Mouse (Mus musculus) liver, embryonic 16.5 days (tissue): Measurements from ENCODE around the gene Negr1. TPM values are rescaled to one million over a fixed set of nuclear protein-coding genes. Genes with fewer than 3 reads are reported as not detected.

Source experiments
- ATAC-seq: fragments of 200-750 bp; cut with Nextera tagmentation; 2 replicates; pipeline ENCODE4 v1.8.0; 2017; ENCODE audit warnings: low read depth, mild to moderate bottlenecking, moderate number of reproducible peaks, moderate library complexity
- H3K27ac ChIP-seq: fragments of 300-500 bp; sonication (generic); 2 replicates; pipeline ENCODE4 v1.5.1; 2014; ENCODE audit warnings: mild to moderate bottlenecking, low read length
- H3K27me3 ChIP-seq: fragments of 300-500 bp; sonication (generic); 2 replicates; pipeline ENCODE4 v1.6.1; 2014; ENCODE audit warnings: low read depth, low read length, mixed read lengths; ENCODE audit not compliant: control insufficient read depth, insufficient read depth
- H3K36me3 ChIP-seq: fragments of 300-500 bp; sonication (generic); 2 replicates; pipeline ENCODE4 v1.6.1; 2014; ENCODE audit warnings: mild to moderate bottlenecking; ENCODE audit not compliant: control insufficient read depth, insufficient read depth
- H3K4me1 ChIP-seq: fragments of 300-500 bp; sonication (generic); 2 replicates; pipeline ENCODE4 v1.6.1; 2014; ENCODE audit warnings: low read depth, low read length, mixed read lengths; ENCODE audit not compliant: control insufficient read depth
- H3K4me2 ChIP-seq: fragments of 300-500 bp; sonication (generic); 2 replicates; pipeline ENCODE4 v1.6.1; 2014; ENCODE audit warnings: low read depth, low read length, mixed read lengths
- H3K4me3 ChIP-seq: fragments of 300-500 bp; sonication (generic); 2 replicates; pipeline ENCODE4 v1.5.1; 2014; ENCODE audit warnings: low read depth, mild to moderate bottlenecking, low read length
- H3K9ac ChIP-seq: fragments of 300-500 bp; sonication (generic); 2 replicates; pipeline ENCODE4 v1.6.1; 2014; ENCODE audit warnings: low read depth, low read length
- H3K9me3 ChIP-seq: fragments of 300-500 bp; sonication (generic); replicated peaks from 2 replicates; pipeline ENCODE4 v1.6.1; 2016; ENCODE audit warnings: low read length; ENCODE audit not compliant: control insufficient read depth
- WGBS: fragments of 180-500 bp; shearing (Covaris S2); extraction: QIAGEN DNeasy Blood & Tissue Kit; methylation state at CpG from one replicate; pipeline ENCODE4 v1.1.7; 2014; ENCODE audit not compliant: insufficient replicate concordance; 5-methylcytosine and 5-hydroxymethylcytosine counted together
- polyA plus RNA-seq: library from polyadenylated mRNA; unstranded; fragments of >200 nt; fragmentation: Nextera tagmentation; extraction: Ambion mirVana; gene quantifications from 2 replicates; pipeline ENCODE4 v1.2.1, GENCODE M21; 2015

The Negr1 gene
- polyA plus RNA-seq, 1 experiment from 2014 or later: 0.04 TPM

DNA sequence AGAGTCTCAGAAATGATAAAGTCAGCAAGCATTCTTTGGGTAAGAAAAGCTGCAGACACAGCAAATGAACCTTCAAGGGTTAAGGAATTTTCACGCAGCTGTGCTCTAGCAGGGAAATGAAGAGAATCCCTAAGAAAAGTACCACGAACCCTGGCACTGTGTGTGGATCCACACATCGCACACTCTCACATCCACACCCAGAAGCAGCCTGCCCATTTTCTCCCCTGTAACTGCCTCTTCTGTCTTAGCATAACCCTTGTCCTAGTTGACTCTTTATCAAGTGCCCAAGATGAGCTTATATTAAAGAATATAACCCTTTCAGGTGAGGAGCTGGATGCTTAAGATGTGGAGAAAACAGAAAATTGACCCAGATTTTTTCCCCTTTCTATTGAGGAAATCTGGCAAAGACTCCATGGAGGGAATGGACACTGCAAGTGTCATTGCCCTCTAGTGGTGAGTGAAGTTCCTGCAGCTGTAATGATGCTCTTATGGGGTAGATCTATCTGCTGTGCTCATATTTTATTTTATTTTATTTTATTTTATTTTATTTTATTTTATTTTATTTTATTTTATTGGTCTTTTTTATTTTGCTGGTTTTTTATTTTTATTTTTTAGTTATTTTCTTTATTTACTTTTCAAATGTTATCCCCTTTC is 82.2 kb downstream of the Negr1 start:
- no peak for ATAC-seq
- Histone ChIP-seq H3K27ac (no peak overlapping the region), H3K4me3 (no peak overlapping the region), H3K27me3 (no peaks in the 10 kb centered on the region), H3K9ac (no peak overlapping the region), H3K9me3 (no peaks in the 10 kb centered on the region), H3K36me3 (no peaks in the 10 kb centered on the region), H3K4me1 (no peaks in the 10 kb centered on the region), H3K4me2 (no peak overlapping the region)
- WGBS: 63% methylated on average over 3 of the region's 3 CpGs

DNA sequence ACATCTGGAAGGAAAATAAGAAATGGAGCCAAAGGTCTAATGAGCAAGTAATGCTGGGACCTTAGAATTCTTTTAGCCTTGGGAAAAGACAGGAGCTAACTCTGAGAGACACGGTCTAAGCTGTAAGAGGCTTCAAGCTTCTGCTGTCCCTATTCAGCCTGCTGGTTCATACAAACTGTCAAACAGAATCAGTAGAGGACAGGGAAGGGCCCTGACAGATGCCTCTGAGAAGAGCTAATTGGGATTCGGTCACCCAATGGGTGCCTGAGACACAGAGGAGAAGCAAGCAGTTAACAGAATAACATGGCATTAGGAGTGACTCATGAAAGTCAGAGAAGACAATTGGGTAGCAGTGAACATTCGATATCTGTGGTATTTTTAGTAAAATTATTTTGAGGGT is 86.8 kb downstream of the Negr1 start:
- 55% methylated on average over 3 of the region's 3 CpGs for WGBS
- no peaks in the 10 kb centered on the region for H3K36me3 ChIP-seq
- H3K4me3 ChIP-seq: no peak overlapping the region
- no peaks in the 10 kb centered on the region for H3K4me1 ChIP-seq
- H3K27me3 ChIP-seq: no peaks in the 10 kb centered on the region
- H3K4me2 ChIP-seq: no peak overlapping the region
- no peaks in the 10 kb centered on the region for H3K9me3 ChIP-seq
- no peak for ATAC-seq
- H3K9ac ChIP-seq: no peak overlapping the region
- no peak overlapping the region for H3K27ac ChIP-seq

DNA sequence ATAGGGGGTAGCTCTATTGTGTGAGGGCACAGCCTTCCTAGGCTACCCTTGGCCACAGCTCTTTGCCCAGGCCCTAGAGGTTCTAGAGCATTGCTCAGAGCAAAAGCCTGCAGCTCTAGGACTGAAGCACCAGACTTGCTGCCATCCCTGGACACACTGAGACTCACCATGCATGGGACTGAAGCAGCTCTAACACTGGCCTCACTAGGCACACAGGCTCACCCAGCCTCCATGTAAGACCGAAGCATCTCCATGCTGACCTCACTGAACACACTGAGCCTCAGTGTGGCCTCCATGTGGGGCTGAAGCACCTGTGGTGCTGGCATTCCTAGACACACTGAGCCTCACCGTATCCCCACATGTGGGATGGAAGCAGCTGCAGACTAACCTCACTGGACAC is 101.0 kb downstream of the Negr1 start:
- Histone ChIP-seq H3K4me1 (no peaks in the 10 kb centered on the region), H3K9ac (no peak overlapping the region), H3K9me3 (no peaks in the 10 kb centered on the region), H3K27ac (no peak overlapping the region), H3K36me3 (no peaks in the 10 kb centered on the region), H3K27me3 (no peaks in the 10 kb centered on the region), H3K4me2 (no peak overlapping the region), H3K4me3 (no peak overlapping the region)
- WGBS: 74% methylated on average over 2 of the region's 2 CpGs
- ATAC-seq: no peak

DNA sequence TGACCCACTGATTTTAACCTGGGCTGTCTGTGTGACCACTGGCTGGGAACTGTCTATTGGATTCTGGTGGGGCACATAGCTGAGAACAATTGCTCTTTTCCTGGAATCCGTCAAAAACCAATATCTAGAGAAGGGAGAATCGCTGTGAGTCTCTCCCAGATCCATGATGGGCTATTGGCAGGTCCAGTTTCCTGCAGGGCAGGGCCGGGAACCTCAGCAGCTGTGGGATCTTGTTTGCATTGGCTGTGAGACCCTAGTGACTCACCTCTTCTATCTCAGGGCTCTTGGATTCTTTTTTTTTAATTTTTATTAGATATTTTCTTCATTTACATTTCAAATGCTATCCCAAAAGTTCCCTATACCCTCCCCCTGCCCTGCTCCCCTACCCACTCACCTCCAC is 111.0 kb downstream of the Negr1 start:
- H3K36me3 ChIP-seq: no peaks in the 10 kb centered on the region
- no peaks in the 10 kb centered on the region for H3K27me3 ChIP-seq
- no peak overlapping the region for H3K4me3 ChIP-seq
- no peak for ATAC-seq
- H3K27ac ChIP-seq: no peak overlapping the region
- 39% methylated on average over 3 of the region's 3 CpGs for WGBS
- no peaks in the 10 kb centered on the region for H3K9me3 ChIP-seq
- no peak overlapping the region for H3K9ac ChIP-seq
- no peak overlapping the region for H3K4me2 ChIP-seq
- no peaks in the 10 kb centered on the region for H3K4me1 ChIP-seq

DNA sequence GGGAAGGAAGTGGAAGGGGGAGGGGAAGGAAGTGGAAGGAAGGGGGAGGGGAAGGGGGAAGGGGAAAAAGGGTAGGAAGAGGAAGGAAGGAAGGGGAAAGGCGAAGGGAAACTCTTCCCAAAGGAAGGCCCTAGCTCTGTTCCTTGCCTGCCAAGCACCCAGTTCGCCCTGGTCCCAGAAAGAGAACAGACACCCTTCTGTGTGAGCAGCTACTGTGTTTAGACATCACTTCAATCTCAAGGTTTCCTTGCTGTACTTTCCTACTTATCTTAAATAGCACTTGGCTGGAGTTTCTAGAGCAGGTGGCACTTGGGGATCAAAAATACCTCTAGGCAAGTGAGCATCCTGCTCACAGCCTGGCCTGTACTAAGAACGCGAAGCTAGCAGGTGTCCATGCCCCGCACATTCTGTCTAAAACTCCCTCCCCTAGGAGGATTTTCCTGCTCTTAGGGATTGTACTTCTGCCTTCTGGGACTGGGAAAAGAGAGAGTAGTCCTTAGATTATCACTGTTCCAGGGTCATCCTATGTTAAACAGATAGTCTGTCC is 128.5 kb downstream of the Negr1 start:
- no peak overlapping the region for H3K9ac ChIP-seq
- no peak overlapping the region for H3K4me2 ChIP-seq
- H3K4me1 ChIP-seq: no peaks in the 10 kb centered on the region
- H3K4me3 ChIP-seq: no peak overlapping the region
- ATAC-seq: no peak
- H3K9me3 ChIP-seq: no peaks in the 10 kb centered on the region
- no peaks in the 10 kb centered on the region for H3K27me3 ChIP-seq
- no peak overlapping the region for H3K27ac ChIP-seq
- no peaks in the 10 kb centered on the region for H3K36me3 ChIP-seq
- 74% methylated on average over 5 of the region's 5 CpGs for WGBS

DNA sequence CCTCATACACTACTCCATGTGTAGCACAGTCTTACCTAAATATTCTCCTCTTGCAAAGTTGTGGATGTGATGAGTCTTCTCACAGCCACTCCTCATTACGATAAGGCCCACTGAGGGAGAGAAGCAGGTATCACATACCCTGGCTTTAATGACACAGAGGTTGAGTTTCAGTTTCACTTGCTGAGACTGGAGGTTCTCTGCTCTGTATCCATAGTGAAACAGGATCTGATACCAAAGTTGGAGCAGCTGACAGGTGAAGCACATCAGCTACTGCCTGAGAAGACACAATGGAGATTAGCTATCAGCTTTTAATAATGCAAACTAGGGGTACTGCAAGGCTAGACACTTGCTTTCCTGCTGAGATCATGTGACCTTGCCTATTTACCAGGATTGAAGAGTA is 137.1 kb downstream of the Negr1 start:
- Histone ChIP-seq H3K27ac (no peak overlapping the region), H3K4me1 (no peaks in the 10 kb centered on the region), H3K4me3 (no peak overlapping the region), H3K36me3 (no peaks in the 10 kb centered on the region), H3K9ac (no peak overlapping the region), H3K9me3 (no peaks in the 10 kb centered on the region), H3K27me3 (no peaks in the 10 kb centered on the region), H3K4me2 (no peak overlapping the region)
- 72% methylated on average over 1 of the region's 1 CpGs for WGBS
- no peak for ATAC-seq

DNA sequence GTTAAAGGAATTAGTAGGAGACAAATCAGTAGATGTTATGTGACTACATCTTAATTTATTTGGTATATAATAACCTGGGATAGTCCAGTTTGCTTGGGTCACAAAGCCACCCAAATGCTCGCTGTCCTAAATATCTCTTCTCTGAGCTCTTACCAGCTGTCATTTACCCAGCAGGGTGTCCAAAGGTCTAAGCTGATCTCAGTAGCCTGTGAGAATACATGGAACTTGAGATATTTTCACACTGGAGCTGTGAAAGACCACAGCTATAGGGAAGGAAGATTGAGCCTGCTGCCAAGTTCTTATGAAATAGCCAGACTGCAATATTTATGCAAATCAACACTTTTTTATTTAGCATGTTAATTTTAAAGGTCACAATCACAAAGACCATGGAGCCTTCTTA is 141.6 kb downstream of the Negr1 start:
- Histone ChIP-seq H3K9me3 (no peaks in the 10 kb centered on the region), H3K27me3 (no peaks in the 10 kb centered on the region), H3K27ac (no peak overlapping the region), H3K4me1 (no peaks in the 10 kb centered on the region), H3K4me2 (no peak overlapping the region), H3K4me3 (no peak overlapping the region), H3K9ac (no peak overlapping the region), H3K36me3 (no peaks in the 10 kb centered on the region)
- WGBS: 62% methylated on average over 1 of the region's 1 CpGs
- ATAC-seq: no peak

DNA sequence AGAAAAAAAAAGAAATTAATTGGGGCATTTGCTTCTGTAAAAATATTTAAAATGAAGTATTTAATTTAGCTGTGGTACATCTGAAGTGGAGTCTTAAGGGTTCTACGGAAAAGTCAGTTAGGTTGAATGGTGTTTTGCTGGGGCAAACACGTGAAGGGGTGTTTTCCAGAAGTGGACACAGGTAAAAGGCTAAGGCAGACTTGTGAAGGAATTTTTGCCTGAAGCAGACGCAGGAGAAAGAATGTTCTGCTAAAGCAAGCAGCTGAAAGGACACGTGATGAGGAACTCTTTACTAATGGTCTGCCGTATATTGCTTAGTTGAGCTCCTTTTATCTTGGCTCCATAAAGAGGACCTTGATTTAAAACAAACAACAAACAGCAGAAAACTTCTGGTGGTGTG is 148.6 kb downstream of the Negr1 start:
- Histone ChIP-seq H3K4me1 (no peaks in the 10 kb centered on the region), H3K9me3 (no peaks in the 10 kb centered on the region), H3K27ac (no peak overlapping the region), H3K4me3 (no peak overlapping the region), H3K9ac (no peak overlapping the region), H3K4me2 (no peak overlapping the region), H3K27me3 (no peaks in the 10 kb centered on the region), H3K36me3 (no peaks in the 10 kb centered on the region)
- no peak for ATAC-seq
- WGBS: 54% methylated on average over 5 of the region's 5 CpGs

DNA sequence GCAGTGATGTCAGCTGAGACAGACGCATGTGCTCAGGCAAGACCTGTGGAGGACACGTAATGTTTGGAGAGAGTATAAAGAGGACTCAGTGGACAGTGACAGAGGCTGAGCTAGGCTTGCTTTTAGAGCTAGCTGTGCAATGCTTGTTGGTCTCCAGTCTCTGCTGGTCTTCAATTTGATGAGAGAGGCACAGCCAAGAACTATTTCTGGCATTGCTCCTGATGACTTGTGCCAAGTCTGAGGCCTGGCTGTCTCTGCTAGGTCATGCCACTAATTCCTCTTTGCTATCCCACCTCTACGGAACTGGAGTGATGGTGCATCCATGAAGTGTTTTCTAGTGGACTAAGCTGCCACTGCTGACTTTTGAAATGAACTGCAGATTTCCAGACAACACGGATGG is 149.1 kb downstream of the Negr1 start:
- no peaks in the 10 kb centered on the region for H3K9me3 ChIP-seq
- H3K9ac ChIP-seq: no peak overlapping the region
- no peaks in the 10 kb centered on the region for H3K36me3 ChIP-seq
- no peak for ATAC-seq
- no peaks in the 10 kb centered on the region for H3K27me3 ChIP-seq
- no peak overlapping the region for H3K4me3 ChIP-seq
- no peak overlapping the region for H3K27ac ChIP-seq
- no peaks in the 10 kb centered on the region for H3K4me1 ChIP-seq
- H3K4me2 ChIP-seq: no peak overlapping the region
- 58% methylated on average over 4 of the region's 4 CpGs for WGBS
